Mouse (Mus musculus) thymus, postnatal 36 days (tissue): ENCODE measurements around the gene Ldah.
A peak's percentile ranks its signal among the peaks of the same experiment; 100 is the strongest.

ENCODE experiments used
- DNase-seq, 2 experiments: peaks; one replicate each; pipeline ENCODE4 v3.0.0; 2022; ENCODE audit warnings: mixed read lengths in 2 of 2

Gene Ldah

GRCm38 (mm10) chr12:8287970-8288369 lies 80.1 kb downstream of the Ldah start:
- no peak for DNase-seq

- no peak for DNase-seq
Observed at GRCm38 (mm10) chr12:8289099-8289498, 81.2 kb downstream of the Ldah start.

- no peak for DNase-seq
Observed at GRCm38 (mm10) chr12:8289499-8289898, 81.6 kb downstream of the Ldah start.

GRCm38 (mm10) chr12:8291157-8291853 lies 83.4 kb downstream of the Ldah start:
- no peak for DNase-seq

GRCm38 (mm10) chr12:8295307-8295913 lies 87.5 kb downstream of the Ldah start:
- no peak for DNase-seq

GRCm38 (mm10) chr12:8296154-8296553 lies 88.2 kb downstream of the Ldah start:
- DNase-seq = no peak

- no peak for DNase-seq
Observed at GRCm38 (mm10) chr12:8297586-8298214, 89.8 kb downstream of the Ldah start.

- no peak for DNase-seq
Observed at GRCm38 (mm10) chr12:8298361-8299142, 90.6 kb downstream of the Ldah start.

- DNase-seq = no peak
Observed at GRCm38 (mm10) chr12:8299143-8300110, 91.5 kb downstream of the Ldah start.

- no peak for DNase-seq
Observed at GRCm38 (mm10) chr12:8300111-8300480, 92.2 kb downstream of the Ldah start.

GRCm38 (mm10) chr12:8300521-8300920 lies 92.6 kb downstream of the Ldah start:
- DNase-seq = no peak

GRCm38 (mm10) chr12:8301011-8301814 lies 93.3 kb downstream of the Ldah start:
- no peak for DNase-seq

GRCm38 (mm10) chr12:8301841-8302431 lies 94.0 kb downstream of the Ldah start, which contains the start of gene Gdf7:
Gdf7 (minus strand) TSS chr12:8301954.
- DNase-seq = no peak

GRCm38 (mm10) chr12:8305258-8305657 lies 97.4 kb downstream of the Ldah start:
- DNase-seq = no peak

GRCm38 (mm10) chr12:8306432-8306831 lies 98.5 kb downstream of the Ldah start:
- peak; percentile 41 to 45 for DNase-seq

GRCm38 (mm10) chr12:8306910-8307309 lies 99.0 kb downstream of the Ldah start:
- DNase-seq = no peak

- no peak for DNase-seq
Observed at GRCm38 (mm10) chr12:8310992-8311391, 103.1 kb downstream of the Ldah start.

- no peak for DNase-seq
Observed at GRCm38 (mm10) chr12:8312266-8312665, 104.4 kb downstream of the Ldah start.

GRCm38 (mm10) chr12:8313270-8313771 lies 105.4 kb downstream of the Ldah start, which contains the start of gene Hs1bp3:
Hs1bp3 (plus strand) TSS chr12:8313432.
- peak; percentile 82 to 84 for DNase-seq

- no peak for DNase-seq
Observed at GRCm38 (mm10) chr12:8313773-8314172, 105.9 kb downstream of the Ldah start.
